In genomic region chr14:79881726-79882125, GRCm38 (mm10) we compare ENCODE assay signal across 26 mouse cellular contexts.
DNase-seq lines count a peak whose midpoint lies in the region; ATAC-seq lines count a peak whose summit lies in the region.
"Had no signal": no experiment of that assay in that cellular context is flagged by ENCODE, and none has a peak within 500 bp of the region (broad histone marks: within the 10 kb centered on the region; RNA-seq: fewer than 3 reads in every experiment).

No protein-coding gene starts in this region.

- peaks cover 63% of the 10 kb centered on the region for H3K27me3 ChIP-seq in midbrain, embryonic 10.5 days (ENCODE audit: low read depth, poor library complexity, severe bottlenecking)
- peaks cover 13% of the 10 kb centered on the region; the same call in 1 of the 2 replicates for H3K27me3 ChIP-seq in midbrain, embryonic 15.5 days (replicated peaks)
- H3K27me3 ChIP-seq in neural tube, embryonic 12.5 days (replicated peaks) = peaks cover 46% of the 10 kb centered on the region
- H3K27me3 ChIP-seq in limb, embryonic 10.5 days (ENCODE audit: low read depth, poor library complexity, severe bottlenecking) = peaks cover 37% of the 10 kb centered on the region; the same call in 1 of the 2 replicates
- H3K27me3 ChIP-seq: CH12.LX; forebrain, embryonic 15.5 days; liver, embryonic 13.5 days had no signal

- H3K36me3 ChIP-seq in midbrain, embryonic 10.5 days = no peaks in the 10 kb centered on the region
- H3K36me3 ChIP-seq in midbrain, embryonic 15.5 days (replicated peaks) = no peaks in the 10 kb centered on the region
- no peaks in the 10 kb centered on the region for H3K36me3 ChIP-seq in neural tube, embryonic 12.5 days
- no peaks in the 10 kb centered on the region for H3K36me3 ChIP-seq in limb, embryonic 10.5 days
- H3K36me3 ChIP-seq: forebrain, embryonic 15.5 days; G1E; limb, embryonic 13.5 days; liver, embryonic 13.5 days had no signal

- no peak overlapping the region for H3K27ac ChIP-seq in midbrain, embryonic 10.5 days (replicated peaks)
- H3K27ac ChIP-seq in midbrain, embryonic 15.5 days = no peak overlapping the region
- H3K27ac ChIP-seq in neural tube, embryonic 12.5 days = no peak overlapping the region
- no peak overlapping the region for H3K27ac ChIP-seq in limb, embryonic 10.5 days
- H3K27ac ChIP-seq: forebrain, embryonic 15.5 days; heart, adult 2 months; limb, embryonic 13.5 days; liver, embryonic 13.5 days had no signal

- no peak overlapping the region for H3K4me3 ChIP-seq in midbrain, embryonic 10.5 days
- no peak overlapping the region for H3K4me3 ChIP-seq in midbrain, embryonic 15.5 days
- no peak overlapping the region for H3K4me3 ChIP-seq in neural tube, embryonic 12.5 days
- H3K4me3 ChIP-seq in limb, embryonic 10.5 days = no peak overlapping the region
- H3K4me3 ChIP-seq: forebrain, embryonic 15.5 days; heart, adult 2 months; limb, embryonic 13.5 days; liver, embryonic 13.5 days had no signal

- no peak overlapping the region for H3K4me2 ChIP-seq in midbrain, embryonic 15.5 days
- H3K4me2 ChIP-seq in neural tube, embryonic 12.5 days (replicated peaks) = no peak overlapping the region
- H3K4me2 ChIP-seq: forebrain, embryonic 15.5 days; limb, embryonic 13.5 days; liver, embryonic 13.5 days had no signal

- ATAC-seq in midbrain, embryonic 15.5 days (replicated peaks) = no peak
- peak; percentile 55 for ATAC-seq in neural tube, embryonic 12.5 days (ENCODE audit: low FRiP score, low read depth)
- ATAC-seq: forebrain, embryonic 15.5 days; Patski had no signal

- DNase-seq in midbrain, embryonic 10.5 days (ENCODE audit: low spot score) = peak; percentile 48
- DNase-seq in embryo, embryonic 10 days (ENCODE audit: low spot score) = peak; percentile 67
- peak; percentile 41 for DNase-seq in embryo, embryonic 9.5 days (ENCODE audit: extremely low spot score)
- no peak for DNase-seq in spleen, postnatal 14 days (ENCODE audit: low spot score in 2 of 2)
- DNase-seq in limb, embryonic 10.5 days (ENCODE audit: low spot score) = no peak
- DNase-seq: adrenal gland, postnatal 36 days; B cell, adult 2 months; cerebellum, adult 11 months; cerebellum, adult 9-11 months; gastrocnemius, postnatal 14 days; heart, adult 2 months; kidney, adult 11 months; kidney, postnatal 4 days; liver, embryonic 13.5 days; lung, adult 2 months; lung, postnatal 14 days; right cerebral cortex, postnatal 25 days; spleen, adult 18-20 months; thymus, postnatal 14 days had no signal

- H3K9ac ChIP-seq in midbrain, embryonic 15.5 days = no peak overlapping the region
- no peak overlapping the region for H3K9ac ChIP-seq in neural tube, embryonic 12.5 days
- H3K9ac ChIP-seq: forebrain, embryonic 15.5 days; limb, embryonic 13.5 days; liver, embryonic 13.5 days had no signal

- peaks cover 57% of the 10 kb centered on the region for H3K4me1 ChIP-seq in midbrain, embryonic 10.5 days
- peaks cover 20% of the 10 kb centered on the region for H3K4me1 ChIP-seq in midbrain, embryonic 15.5 days
- peaks cover 48% of the 10 kb centered on the region for H3K4me1 ChIP-seq in neural tube, embryonic 12.5 days
- H3K4me1 ChIP-seq in limb, embryonic 10.5 days = peaks cover 25% of the 10 kb centered on the region
- H3K4me1 ChIP-seq: liver, embryonic 13.5 days had no signal

- H3K9me3 ChIP-seq in midbrain, embryonic 10.5 days (replicated peaks) = no peaks in the 10 kb centered on the region
- no peaks in the 10 kb centered on the region for H3K9me3 ChIP-seq in midbrain, embryonic 15.5 days
- H3K9me3 ChIP-seq in neural tube, embryonic 12.5 days = no peaks in the 10 kb centered on the region
- no peaks in the 10 kb centered on the region for H3K9me3 ChIP-seq in limb, embryonic 10.5 days (replicated peaks)
- H3K9me3 ChIP-seq: forebrain, embryonic 15.5 days; limb, embryonic 13.5 days; liver, embryonic 13.5 days had no signal

- WGBS in midbrain, embryonic 10.5 days = 67% methylated on average over 9 of the region's 9 CpGs
- 35% methylated on average over 9 of the region's 9 CpGs for WGBS in midbrain, embryonic 15.5 days
- 3% methylated on average over 9 of the region's 9 CpGs for WGBS in neural tube, embryonic 12.5 days
- 12% methylated on average over 9 of the region's 9 CpGs for WGBS in limb, embryonic 10.5 days

Comparison
In these comparisons a context has a peak if more than half of its experiments do, and no peak if none do; other contexts are left out.
1. DNase-seq: peak in midbrain, embryonic 10.5 days (single experiment), embryo, embryonic 10 days (single experiment) and embryo, embryonic 9.5 days (single experiment); none in spleen, postnatal 14 days (0 of 2) and limb, embryonic 10.5 days (single experiment).